Mouse (Mus musculus) urinary bladder, adult 18-20 months (tissue): ENCODE data around the gene Slc16a9.

Experiments
- DNase-seq, 2 experiments: peaks; one replicate each; pipeline ENCODE4 v3.0.0; 2022; ENCODE audit warnings: low spot score in 2 of 2, mixed read lengths in 2 of 2

The Slc16a9 gene

DNA sequence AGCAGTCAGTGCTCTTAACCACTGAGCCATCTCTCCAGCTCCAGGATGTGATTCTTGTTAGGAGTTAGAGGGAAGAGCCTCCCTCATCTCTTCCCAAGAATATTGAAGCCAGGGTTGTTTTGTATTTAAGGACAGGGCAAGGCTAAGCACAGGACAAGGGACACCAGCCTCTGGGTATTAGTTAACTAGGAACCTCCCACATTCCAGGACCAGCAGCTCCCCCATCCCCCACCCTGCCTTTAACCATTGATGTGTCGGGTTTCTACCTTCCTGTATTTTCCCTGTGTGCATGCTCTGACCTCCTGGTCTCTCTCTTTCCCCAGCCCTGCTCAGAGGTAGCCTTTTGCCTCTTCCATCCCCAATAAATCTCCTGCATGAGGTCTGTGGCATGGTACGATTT is 56.3 kb downstream of the Slc16a9 start:
- DNase-seq, result no peak

- DNase-seq, result no peak
Observed at GRCm38 (mm10) chr10:70303203-70303602, 58.3 kb downstream of the Slc16a9 start.

- DNase-seq, result no peak
Observed at GRCm38 (mm10) chr10:70305683-70306082, 60.8 kb downstream of the Slc16a9 start.

DNA sequence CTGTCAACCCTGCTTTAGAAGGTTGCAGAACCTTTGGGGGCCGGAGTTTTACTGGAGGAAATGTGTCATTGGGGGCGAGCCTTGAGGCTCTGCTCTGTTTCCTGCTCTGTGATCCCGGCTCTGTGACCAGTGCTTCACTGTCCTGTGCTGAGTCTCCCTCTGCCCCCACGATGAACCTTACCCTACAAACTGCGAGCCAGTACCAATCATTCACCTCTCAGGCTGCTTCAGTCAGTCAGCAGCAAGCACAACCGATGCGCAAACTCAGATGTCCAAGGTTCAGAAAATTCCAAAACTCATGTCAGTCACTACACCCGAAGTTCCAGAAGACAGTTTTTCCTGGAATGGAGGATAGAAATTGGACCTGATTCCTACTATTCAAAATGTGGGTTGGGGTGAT is 64.5 kb downstream of the Slc16a9 start:
- DNase-seq, result no peak

DNA sequence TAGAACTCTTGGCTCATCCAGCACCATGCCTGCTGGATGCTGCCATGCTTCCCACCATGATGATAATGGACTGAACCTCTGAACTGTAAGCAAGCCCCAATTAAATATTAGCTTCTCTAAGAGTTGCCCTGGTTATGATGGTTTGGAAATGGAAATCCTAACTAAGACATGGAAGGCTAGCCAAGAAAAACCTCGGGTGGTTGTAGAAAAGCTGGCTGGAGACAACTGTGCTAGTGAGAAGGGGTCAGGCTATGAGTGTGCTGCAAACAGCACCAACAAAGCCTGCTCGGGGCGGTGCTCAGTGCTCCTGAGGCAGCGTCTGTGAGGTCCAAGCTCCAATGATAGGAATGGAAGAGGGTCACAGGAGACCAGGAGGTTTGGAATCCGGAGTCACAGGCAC is 65.7 kb downstream of the Slc16a9 start:
- DNase-seq, result no peak

GRCm38 (mm10) chr10:70315895-70316294 is 71.0 kb downstream of the Slc16a9 start:
- no peak for DNase-seq

GRCm38 (mm10) chr10:70316856-70317255 is 72.0 kb downstream of the Slc16a9 start:
- DNase-seq, result no peak

- no peak for DNase-seq
Observed at GRCm38 (mm10) chr10:70317394-70317965, 72.6 kb downstream of the Slc16a9 start.

DNA sequence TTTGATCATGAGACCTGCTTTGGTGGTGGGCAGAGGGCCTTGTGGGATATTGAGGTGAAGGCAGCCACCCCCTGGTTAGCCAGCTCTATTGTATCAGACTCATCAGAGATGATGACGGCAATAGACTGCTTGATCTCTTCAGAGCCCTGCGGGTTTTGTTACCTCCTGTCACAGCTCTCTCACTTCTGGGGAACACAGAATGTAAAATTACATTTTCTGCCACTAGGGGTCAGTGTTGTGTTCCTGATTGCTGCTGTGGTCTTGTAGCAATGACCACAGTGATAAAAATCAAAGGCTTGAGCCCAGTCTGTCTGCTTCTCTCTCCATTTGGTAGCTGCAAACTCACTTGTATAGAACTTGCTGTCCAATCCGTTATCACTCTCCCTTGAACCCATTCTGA is 73.7 kb downstream of the Slc16a9 start:
- no peak for DNase-seq

DNA sequence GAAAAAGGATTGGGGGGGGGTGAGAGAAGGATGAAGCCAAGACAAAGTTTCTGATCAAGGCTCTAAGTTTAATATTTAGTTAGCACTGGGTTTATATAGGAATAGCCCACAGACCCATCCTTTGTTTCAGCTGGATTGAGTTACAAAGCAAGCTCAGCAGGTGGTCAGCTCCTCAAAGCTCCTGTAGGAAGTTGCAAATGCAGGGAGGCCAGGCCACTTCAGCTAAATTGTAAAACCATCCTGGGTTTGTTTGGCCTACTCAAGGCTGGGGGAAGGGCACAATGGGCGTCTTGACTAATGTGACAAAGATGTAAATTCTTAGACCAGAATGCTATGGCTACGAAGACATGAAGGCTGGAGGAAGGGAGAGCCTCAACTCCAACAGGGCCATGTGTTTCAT is 80.6 kb downstream of the Slc16a9 start:
- DNase-seq, result no peak

DNA sequence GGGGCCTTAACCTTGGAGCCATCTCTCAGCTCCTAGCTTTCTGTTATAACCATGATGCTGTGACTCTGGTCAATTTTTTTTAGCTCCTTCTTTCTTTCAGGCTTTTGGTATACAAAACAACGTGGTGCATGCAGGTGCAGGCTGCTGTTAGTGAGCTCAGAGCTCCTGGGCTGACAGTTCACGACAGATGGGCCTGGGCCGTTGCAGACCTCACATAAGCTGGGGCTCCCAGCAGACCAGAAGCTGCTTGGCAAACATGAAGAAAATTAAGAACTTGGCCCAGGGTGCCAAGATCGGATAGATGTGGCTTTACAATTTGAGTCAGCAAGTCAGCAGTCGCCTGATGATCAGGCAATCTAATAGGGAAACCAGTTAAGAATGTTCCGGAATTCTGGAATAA is 82.4 kb downstream of the Slc16a9 start:
- DNase-seq, result no peak

DNA sequence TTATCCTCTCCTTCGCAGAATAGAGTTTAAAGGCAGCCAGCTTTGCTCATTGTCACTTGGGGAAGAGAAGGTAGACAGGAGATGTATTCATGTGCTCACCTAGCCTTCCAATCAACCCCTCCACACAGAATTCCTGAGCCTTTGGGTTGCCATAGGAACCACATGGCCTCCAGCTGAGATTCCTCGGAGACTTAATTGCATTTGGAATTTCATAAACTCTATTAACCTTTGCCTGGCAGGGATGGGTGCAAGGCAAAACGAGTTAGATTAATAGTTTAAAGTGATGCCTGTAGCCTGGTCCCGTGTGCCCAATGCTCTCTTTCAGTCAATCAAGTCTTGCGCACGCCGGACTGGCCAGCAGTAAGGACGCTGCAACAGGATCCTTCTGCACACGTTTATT is 83.2 kb downstream of the Slc16a9 start:
- DNase-seq, result no peak
